Mouse (Mus musculus): Measurements from ENCODE around the gene Enah.

DNA sequence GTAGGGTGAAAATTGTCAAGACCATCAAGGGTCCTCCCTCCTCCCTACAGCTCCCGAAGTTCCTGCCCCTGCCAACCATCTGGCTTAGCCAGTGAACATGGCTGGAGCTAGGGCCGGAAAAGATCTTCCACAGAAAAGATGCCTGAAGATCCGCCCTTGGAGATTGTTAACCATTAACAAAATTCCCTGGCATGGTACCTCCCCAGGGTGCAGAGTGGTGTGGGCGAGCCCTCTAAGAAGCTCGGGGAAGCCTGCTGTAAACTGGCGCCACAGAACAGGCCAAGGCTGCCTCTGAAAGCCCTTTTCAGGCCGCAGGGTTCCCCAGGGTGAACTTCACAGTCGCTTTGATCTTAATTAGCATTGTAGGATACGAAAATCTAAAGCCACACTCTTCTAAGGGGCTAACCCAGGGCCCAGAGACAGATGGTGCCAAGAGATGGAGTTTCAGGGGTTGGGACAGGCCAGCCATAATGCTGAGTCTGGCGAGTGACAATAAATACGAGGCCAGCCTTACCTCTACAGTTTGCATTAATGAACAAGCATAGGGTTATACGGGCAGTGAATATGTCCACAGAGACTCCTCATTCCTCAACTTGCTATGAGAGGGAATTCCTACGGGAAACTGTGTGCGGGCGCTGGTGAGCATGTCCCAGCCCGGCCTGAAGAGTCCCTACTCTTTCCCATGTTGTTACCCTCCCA, 157.0 kb downstream of the Enah start:
- no peak for TF ChIP-seq POLR2A (IDR thresholded peaks at IDR 0.05; ENCODE audit: control insufficient read depth, extremely low read depth, insufficient read depth, low read length, poor library complexity)
- no peak for TF ChIP-seq CTCF (IDR thresholded peaks at IDR 0.05; ENCODE audit: borderline replicate concordance, control insufficient read depth, extremely low read depth, insufficient read depth, low read length, poor library complexity)

Data from thymus, adult 2 months (tissue).